Mouse (Mus musculus): ENCODE measurements around the gene Mfsd1. TPM values are rescaled to one million over a fixed set of nuclear protein-coding genes. Genes with fewer than 3 reads are reported as not detected.
A peak's percentile ranks its signal among the peaks of the same experiment; 100 is the strongest.

Mfsd1 gene
- polyA plus RNA-seq, 1 experiment from 2014 or later: 60.9 TPM

DNA sequence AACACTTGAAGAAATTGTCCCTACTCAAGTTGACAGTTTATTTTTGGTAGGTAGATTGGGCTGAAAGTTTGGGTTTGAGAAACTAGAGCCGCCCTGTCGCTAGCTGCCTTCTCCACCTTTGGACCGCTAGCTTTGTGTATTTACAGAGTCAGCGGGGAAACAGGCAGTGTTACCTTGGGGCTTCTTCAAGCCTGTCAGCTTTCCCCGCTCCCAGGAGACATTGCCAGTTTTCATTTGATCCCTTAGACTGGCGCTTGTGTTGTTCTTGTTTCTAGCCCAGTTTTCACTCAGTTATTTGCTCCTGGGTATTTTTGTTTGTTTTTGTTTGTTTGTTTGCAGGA is 1.3 kb downstream of the Mfsd1 start:
- no peaks in the 10 kb centered on the region for H3K9me3 ChIP-seq (ENCODE audit: control insufficient read depth, low read length)
- DNase-seq (ENCODE audit: low spot score): peak; percentile 24
- H3K9ac ChIP-seq (ENCODE audit: low read depth, low read length): no peak overlapping the region
- peak overlapping the region; percentile 94 for H3K4me2 ChIP-seq (ENCODE audit: low read depth, low read length)
- no peaks in the 10 kb centered on the region for H3K27me3 ChIP-seq (replicated peaks; ENCODE audit: control insufficient read depth, insufficient read depth, low read length)
- WGBS: 66% methylated on average over 6 of the region's 6 CpGs
- ATAC-seq (ENCODE audit: low read depth): no peak
- H3K27ac ChIP-seq (replicated peaks; ENCODE audit: low read depth, low read length): no peak overlapping the region
- H3K4me3 ChIP-seq (ENCODE audit: low read depth, low read length): peak overlapping the region; percentile 73; the same call in 1 of the 2 replicates
- peaks cover 9% of the 10 kb centered on the region for H3K4me1 ChIP-seq (ENCODE audit: control insufficient read depth, insufficient read depth, low read length)
- H3K36me3 ChIP-seq (ENCODE audit: control insufficient read depth, insufficient read depth, low read length): peaks cover 18% of the 10 kb centered on the region

DNA sequence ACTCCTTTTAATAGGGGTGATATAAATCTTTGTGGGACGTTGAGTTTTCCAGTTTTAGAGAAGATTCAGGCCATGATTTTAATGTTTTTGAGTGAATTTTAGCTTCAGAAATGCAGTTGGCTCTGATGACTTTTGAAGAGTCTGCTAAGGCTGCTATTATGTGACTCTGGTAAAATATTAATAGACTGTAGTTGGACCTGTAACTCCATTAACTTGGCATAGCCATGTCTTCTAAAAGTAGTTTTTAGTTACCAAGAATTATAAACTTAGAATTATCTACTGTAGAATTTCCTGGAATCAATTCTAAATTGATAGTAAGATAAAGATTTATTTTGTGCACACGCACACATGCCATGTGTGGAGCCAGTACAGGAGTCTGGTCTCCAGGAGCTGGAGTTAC is 4.0 kb downstream of the Mfsd1 start:
- no peak for DNase-seq (ENCODE audit: low spot score)

DNA sequence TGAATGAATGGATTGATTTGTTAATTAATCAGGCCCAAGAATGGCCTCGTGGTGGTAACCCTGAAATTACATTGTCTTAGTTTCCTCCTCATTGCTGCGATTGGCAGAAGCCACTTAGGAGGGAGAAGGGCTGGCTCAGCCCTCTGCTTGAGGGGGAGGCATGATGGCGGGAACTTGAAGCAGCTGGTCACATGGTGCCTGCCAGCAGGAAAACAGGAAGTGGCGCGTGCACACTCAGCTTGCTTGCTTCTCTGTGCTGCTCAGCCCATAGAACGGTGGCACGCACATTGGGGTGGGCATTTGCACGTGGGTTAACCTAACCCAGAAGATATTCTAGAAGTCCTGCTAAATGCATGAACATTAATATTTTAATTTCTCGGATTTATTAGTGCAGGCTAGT is 4.9 kb downstream of the Mfsd1 start:
- 78% methylated on average over 9 of the region's 9 CpGs for WGBS
- DNase-seq (ENCODE audit: low spot score) (no peak), ATAC-seq (ENCODE audit: low read depth) (no peak)
- H3K27ac ChIP-seq (replicated peaks; ENCODE audit: low read depth, low read length): no peak overlapping the region
- H3K4me2 ChIP-seq (ENCODE audit: low read depth, low read length): no peak overlapping the region
- peaks cover 9% of the 10 kb centered on the region for H3K4me1 ChIP-seq (ENCODE audit: control insufficient read depth, insufficient read depth, low read length)
- H3K36me3 ChIP-seq (ENCODE audit: control insufficient read depth, insufficient read depth, low read length): peaks cover 53% of the 10 kb centered on the region
- H3K4me3 ChIP-seq (ENCODE audit: low read depth, low read length): no peak overlapping the region
- H3K9me3 ChIP-seq (ENCODE audit: control insufficient read depth, low read length): no peaks in the 10 kb centered on the region
- H3K9ac ChIP-seq (ENCODE audit: low read depth, low read length): no peak overlapping the region
- H3K27me3 ChIP-seq (replicated peaks; ENCODE audit: control insufficient read depth, insufficient read depth, low read length): no peaks in the 10 kb centered on the region

More for the DNA sequence above, 4.0 kb downstream of the Mfsd1 start:
- Histone ChIP-seq H3K4me2 (ENCODE audit: low read depth, low read length) (no peak overlapping the region), H3K9me3 (ENCODE audit: control insufficient read depth, low read length) (no peaks in the 10 kb centered on the region), H3K27ac (replicated peaks; ENCODE audit: low read depth, low read length) (no peak overlapping the region), H3K27me3 (replicated peaks; ENCODE audit: control insufficient read depth, insufficient read depth, low read length) (no peaks in the 10 kb centered on the region), H3K9ac (ENCODE audit: low read depth, low read length) (no peak overlapping the region), H3K4me3 (ENCODE audit: low read depth, low read length) (no peak overlapping the region), H3K4me1 (ENCODE audit: control insufficient read depth, insufficient read depth, low read length) (peaks cover 9% of the 10 kb centered on the region), H3K36me3 (ENCODE audit: control insufficient read depth, insufficient read depth, low read length) (peaks cover 44% of the 10 kb centered on the region)
- no peak for ATAC-seq (ENCODE audit: low read depth)
- WGBS: 84% methylated on average over 2 of the region's 2 CpGs

DNA sequence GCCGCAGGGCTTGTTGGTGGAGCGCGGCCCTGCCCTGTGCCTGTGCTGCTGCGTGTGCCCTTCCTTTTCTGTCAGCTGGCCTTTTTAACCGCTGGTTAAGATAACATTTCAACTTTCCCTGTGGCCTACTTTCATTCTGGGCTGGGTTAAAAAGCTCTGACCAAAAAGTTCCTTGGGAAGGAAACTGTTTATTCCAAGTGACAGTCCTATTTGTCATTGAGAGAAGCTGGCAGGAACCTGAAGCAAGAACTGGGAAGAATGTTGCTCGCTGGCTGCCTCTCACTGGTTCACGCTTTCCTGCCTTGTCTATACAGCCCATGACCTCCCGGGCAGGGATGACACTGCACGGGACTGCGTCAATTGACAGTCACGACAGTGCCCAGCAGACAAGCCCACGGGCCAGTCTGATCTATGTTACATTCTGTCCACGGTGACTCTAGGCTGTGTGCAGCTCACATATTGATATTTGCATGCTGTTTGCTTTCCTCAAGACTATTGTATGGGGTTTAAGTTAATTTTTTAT is 19.1 kb downstream of the Mfsd1 start:
- Histone ChIP-seq H3K36me3 (ENCODE audit: control insufficient read depth, insufficient read depth, low read length) (peaks cover 56% of the 10 kb centered on the region), H3K9me3 (ENCODE audit: control insufficient read depth, low read length) (no peaks in the 10 kb centered on the region), H3K4me1 (ENCODE audit: control insufficient read depth, insufficient read depth, low read length) (no peaks in the 10 kb centered on the region), H3K27me3 (replicated peaks; ENCODE audit: control insufficient read depth, insufficient read depth, low read length) (no peaks in the 10 kb centered on the region), H3K4me3 (ENCODE audit: low read depth, low read length) (no peak overlapping the region), H3K9ac (ENCODE audit: low read depth, low read length) (no peak overlapping the region), H3K27ac (replicated peaks; ENCODE audit: low read depth, low read length) (no peak overlapping the region), H3K4me2 (ENCODE audit: low read depth, low read length) (no peak overlapping the region)
- WGBS: 92% methylated on average over 13 of the region's 13 CpGs
- DNase-seq (ENCODE audit: low spot score) (no peak), ATAC-seq (ENCODE audit: low read depth) (no peak)

GRCm38 (mm10) chr3:67618222-67618621 is 35.7 kb downstream of the Mfsd1 start:
- ATAC-seq (ENCODE audit: low read depth) (no peak), DNase-seq (ENCODE audit: low spot score) (no peak)
- Histone ChIP-seq H3K4me3 (ENCODE audit: low read depth, low read length) (no peak overlapping the region), H3K36me3 (ENCODE audit: control insufficient read depth, insufficient read depth, low read length) (no peaks in the 10 kb centered on the region), H3K9ac (ENCODE audit: low read depth, low read length) (no peak overlapping the region), H3K9me3 (ENCODE audit: control insufficient read depth, low read length) (no peaks in the 10 kb centered on the region), H3K27ac (replicated peaks; ENCODE audit: low read depth, low read length) (no peak overlapping the region), H3K27me3 (replicated peaks; ENCODE audit: control insufficient read depth, insufficient read depth, low read length) (no peaks in the 10 kb centered on the region), H3K4me1 (ENCODE audit: control insufficient read depth, insufficient read depth, low read length) (no peaks in the 10 kb centered on the region), H3K4me2 (ENCODE audit: low read depth, low read length) (no peak overlapping the region)

DNA sequence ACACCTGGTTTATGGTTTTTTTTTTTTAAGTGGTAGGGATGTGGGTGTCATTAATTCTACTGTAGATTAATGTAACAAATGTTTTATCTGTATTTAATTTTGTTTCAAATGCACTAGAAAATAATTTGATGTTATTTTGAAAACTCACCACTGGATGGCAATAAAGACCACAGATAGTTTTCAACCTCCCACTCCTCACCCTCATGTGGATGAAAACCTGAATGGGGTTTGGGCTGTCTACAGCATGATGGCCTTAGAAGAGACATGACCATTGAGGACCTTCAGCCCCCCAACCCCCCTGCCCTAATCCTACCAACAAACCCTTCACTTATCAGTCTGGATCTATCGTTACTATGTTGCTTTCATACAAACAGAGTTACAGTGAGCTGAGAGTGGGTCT is 42.1 kb downstream of the Mfsd1 start:
- ATAC-seq (ENCODE audit: low read depth) (no peak), DNase-seq (ENCODE audit: low spot score) (peak; percentile 16)
- H3K4me3 ChIP-seq (ENCODE audit: low read depth, low read length): no peak overlapping the region
- no peaks in the 10 kb centered on the region for H3K9me3 ChIP-seq (ENCODE audit: control insufficient read depth, low read length)
- no peak overlapping the region for H3K9ac ChIP-seq (ENCODE audit: low read depth, low read length)
- no peaks in the 10 kb centered on the region for H3K27me3 ChIP-seq (replicated peaks; ENCODE audit: control insufficient read depth, insufficient read depth, low read length)
- WGBS: 87% methylated on average over 1 of the region's 1 CpGs
- no peaks in the 10 kb centered on the region for H3K4me1 ChIP-seq (ENCODE audit: control insufficient read depth, insufficient read depth, low read length)
- no peak overlapping the region for H3K4me2 ChIP-seq (ENCODE audit: low read depth, low read length)
- no peaks in the 10 kb centered on the region for H3K36me3 ChIP-seq (ENCODE audit: control insufficient read depth, insufficient read depth, low read length)
- no peak overlapping the region for H3K27ac ChIP-seq (replicated peaks; ENCODE audit: low read depth, low read length)

- Histone ChIP-seq H3K9ac (ENCODE audit: low read depth, low read length) (no peak overlapping the region), H3K4me2 (ENCODE audit: low read depth, low read length) (no peak overlapping the region), H3K36me3 (ENCODE audit: control insufficient read depth, insufficient read depth, low read length) (no peaks in the 10 kb centered on the region), H3K27me3 (replicated peaks; ENCODE audit: control insufficient read depth, insufficient read depth, low read length) (no peaks in the 10 kb centered on the region), H3K4me3 (ENCODE audit: low read depth, low read length) (no peak overlapping the region), H3K4me1 (ENCODE audit: control insufficient read depth, insufficient read depth, low read length) (peaks cover 4% of the 10 kb centered on the region; the same call in 1 of the 2 replicates), H3K9me3 (ENCODE audit: control insufficient read depth, low read length) (no peaks in the 10 kb centered on the region), H3K27ac (replicated peaks; ENCODE audit: low read depth, low read length) (no peak overlapping the region)
- 68% methylated on average over 3 of the region's 3 CpGs for WGBS
- DNase-seq (ENCODE audit: low spot score) (no peak), ATAC-seq (ENCODE audit: low read depth) (no peak)
Measured at GRCm38 (mm10) chr3:67643135-67643534, 60.6 kb downstream of the Mfsd1 start.

DNA sequence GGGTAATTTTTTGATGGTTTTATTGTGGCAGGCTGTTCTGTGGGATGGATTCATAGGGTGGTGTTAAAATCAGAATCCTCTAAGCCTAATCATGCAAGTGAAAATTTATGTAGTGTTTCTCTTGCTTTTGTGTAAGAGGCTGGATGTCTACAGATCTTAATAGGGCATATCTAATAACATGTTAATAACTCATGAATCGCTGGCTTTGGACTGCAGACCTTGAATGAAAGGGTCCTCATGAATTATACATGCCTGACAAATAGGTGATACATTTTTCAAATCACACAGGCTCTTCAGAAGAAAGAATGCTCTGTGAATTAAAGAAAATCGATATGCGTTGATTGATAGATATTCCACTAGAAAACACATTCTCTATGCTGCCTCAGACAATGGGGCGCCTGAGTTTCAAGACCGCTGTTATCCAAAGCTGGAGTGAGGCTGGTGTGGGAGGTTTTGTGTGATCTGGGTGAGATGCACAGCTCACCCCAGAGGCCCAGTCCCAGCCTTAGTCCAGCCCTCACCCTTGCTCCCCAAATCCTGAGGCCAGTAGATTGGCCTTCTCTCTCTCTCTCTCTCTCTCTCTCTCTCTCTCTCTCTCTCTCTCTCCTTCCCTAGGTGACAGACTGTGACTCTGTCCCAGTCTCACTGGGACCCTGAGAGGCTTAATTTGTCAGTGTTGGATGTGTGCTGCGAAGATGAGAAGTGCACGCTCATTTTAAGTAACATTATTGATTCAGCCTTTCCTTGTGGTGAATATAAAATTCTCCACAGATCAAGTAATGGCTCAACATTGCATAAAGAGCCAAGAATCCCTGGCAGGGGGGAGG is 63.3 kb downstream of the Mfsd1 start:
- H3K27me3 ChIP-seq (replicated peaks; ENCODE audit: control insufficient read depth, insufficient read depth, low read length): no peaks in the 10 kb centered on the region
- no peak overlapping the region for H3K9ac ChIP-seq (ENCODE audit: low read depth, low read length)
- H3K4me3 ChIP-seq (ENCODE audit: low read depth, low read length): no peak overlapping the region
- H3K9me3 ChIP-seq (ENCODE audit: control insufficient read depth, low read length): no peaks in the 10 kb centered on the region
- peaks cover 4% of the 10 kb centered on the region; the same call in 1 of the 2 replicates for H3K4me1 ChIP-seq (ENCODE audit: control insufficient read depth, insufficient read depth, low read length)
- no peaks in the 10 kb centered on the region for H3K36me3 ChIP-seq (ENCODE audit: control insufficient read depth, insufficient read depth, low read length)
- WGBS: 74% methylated on average over 7 of the region's 7 CpGs
- no peak overlapping the region for H3K27ac ChIP-seq (replicated peaks; ENCODE audit: low read depth, low read length)
- no peak overlapping the region for H3K4me2 ChIP-seq (ENCODE audit: low read depth, low read length)
- ATAC-seq (ENCODE audit: low read depth) (no peak), DNase-seq (ENCODE audit: low spot score) (peak; percentile 22)

Measured in embryonic facial prominence, embryonic 14.5 days (tissue).